Mouse (Mus musculus) lung, embryonic 16.5 days (tissue): Measurements from ENCODE around the gene Ddx5. TPM values are rescaled to one million over a fixed set of nuclear protein-coding genes. Genes with fewer than 3 reads are reported as not detected.

Experiments used
- ATAC-seq: fragments of 200-750 bp; cut with Nextera tagmentation; 2 replicates; pipeline ENCODE4 v1.8.0; 2017; ENCODE audit warnings: low read depth, mild to moderate bottlenecking, moderate library complexity
- H3K27ac ChIP-seq: fragments of 300-500 bp; sonication (generic); 2 replicates; pipeline ENCODE4 v1.5.1; 2014; ENCODE audit warnings: mild to moderate bottlenecking, control low read depth, low read length
- H3K27me3 ChIP-seq: fragments of 300-500 bp; sonication (generic); 2 replicates; pipeline ENCODE4 v1.6.1; 2014; ENCODE audit warnings: low read depth, low read length, mixed read lengths; ENCODE audit not compliant: control insufficient read depth, insufficient read depth
- H3K36me3 ChIP-seq: fragments of 300-500 bp; sonication (generic); 2 replicates; pipeline ENCODE4 v1.6.1; 2014; ENCODE audit warnings: low read length; ENCODE audit not compliant: control insufficient read depth, insufficient read depth
- H3K4me1 ChIP-seq: fragments of 300-500 bp; sonication (generic); replicated peaks from 2 replicates; pipeline ENCODE4 v1.6.1; 2014; ENCODE audit warnings: low read length, mixed read lengths; ENCODE audit not compliant: control insufficient read depth, insufficient read depth
- H3K4me2 ChIP-seq: fragments of 300-500 bp; sonication (generic); 2 replicates; pipeline ENCODE4 v1.6.1; 2014; ENCODE audit warnings: low read depth, low read length, control low read depth
- H3K4me3 ChIP-seq: fragments of 300-500 bp; sonication (generic); 2 replicates; pipeline ENCODE4 v1.5.1; 2014; ENCODE audit warnings: mild to moderate bottlenecking, low read length, control low read depth
- H3K9ac ChIP-seq: fragments of 300-500 bp; sonication (generic); 2 replicates; pipeline ENCODE4 v1.6.1; 2014; ENCODE audit warnings: low read length, control low read depth
- H3K9me3 ChIP-seq: fragments of 300-500 bp; sonication (generic); 2 replicates; pipeline ENCODE4 v1.6.1; 2016; ENCODE audit warnings: low read length; ENCODE audit not compliant: control insufficient read depth
- WGBS: fragments of 180-500 bp; shearing (Covaris S2); extraction: QIAGEN DNeasy Blood & Tissue Kit; methylation state at CpG from one replicate; pipeline ENCODE4 v1.1.7; 2014; 5-methylcytosine and 5-hydroxymethylcytosine counted together
- polyA plus RNA-seq: library from polyadenylated mRNA; unstranded; fragments of >200 nt; fragmentation: Nextera tagmentation; extraction: Ambion mirVana; gene quantifications from 2 replicates; pipeline ENCODE4 v1.2.1, GENCODE M21; 2015

Ddx5 gene
- polyA plus RNA-seq, 1 experiment from 2014 or later, result 352 TPM

- H3K36me3 ChIP-seq, result peaks cover 28% of the 10 kb centered on the region
Measured at GRCm38 (mm10) chr11:106819595-106819994, 30.6 kb upstream of the Ddx5 start.

GRCm38 (mm10) chr11:106818341-106818740, 29.4 kb upstream of the Ddx5 start:
- 26% methylated on average over 9 of the region's 9 CpGs for WGBS
- H3K36me3 ChIP-seq, result peaks cover 38% of the 10 kb centered on the region

More at GRCm38 (mm10) chr11:106819595-106819994, 30.6 kb upstream of the Ddx5 start:
- peaks cover 6% of the 10 kb centered on the region; the same call in 1 of the 2 replicates for H3K4me1 ChIP-seq
- H3K27ac ChIP-seq, result no peak overlapping the region
- H3K9me3 ChIP-seq, result no peaks in the 10 kb centered on the region
- H3K27me3 ChIP-seq, result no peaks in the 10 kb centered on the region
- ATAC-seq, result no peak
- no peak overlapping the region for H3K4me3 ChIP-seq
- no peak overlapping the region for H3K4me2 ChIP-seq
- WGBS, result 87% methylated on average over 9 of the region's 9 CpGs
- H3K9ac ChIP-seq, result no peak overlapping the region

GRCm38 (mm10) chr11:106817808-106818207, 28.8 kb upstream of the Ddx5 start:
- Histone ChIP-seq H3K27ac (no peak overlapping the region), H3K9me3 (no peaks in the 10 kb centered on the region), H3K4me2 (no peak overlapping the region), H3K36me3 (peaks cover 41% of the 10 kb centered on the region), H3K4me3 (no peak overlapping the region), H3K4me1 (peaks cover 6% of the 10 kb centered on the region; the same call in 1 of the 2 replicates), H3K27me3 (no peaks in the 10 kb centered on the region), H3K9ac (no peak overlapping the region)
- 74% methylated on average over 6 of the region's 6 CpGs for WGBS
- no peak for ATAC-seq

More at GRCm38 (mm10) chr11:106818341-106818740, 29.4 kb upstream of the Ddx5 start:
- Histone ChIP-seq H3K4me3 (no peak overlapping the region), H3K27me3 (no peaks in the 10 kb centered on the region), H3K9me3 (no peaks in the 10 kb centered on the region), H3K27ac (no peak overlapping the region), H3K4me2 (no peak overlapping the region), H3K9ac (no peak overlapping the region), H3K4me1 (peaks cover 6% of the 10 kb centered on the region; the same call in 1 of the 2 replicates)
- ATAC-seq, result no peak

GRCm38 (mm10) chr11:106817156-106817555, 28.2 kb upstream of the Ddx5 start:
- no peak for ATAC-seq
- Histone ChIP-seq H3K4me1 (peaks cover 6% of the 10 kb centered on the region; the same call in 1 of the 2 replicates), H3K36me3 (peaks cover 41% of the 10 kb centered on the region), H3K4me2 (no peak overlapping the region), H3K9me3 (no peaks in the 10 kb centered on the region), H3K4me3 (no peak overlapping the region), H3K27ac (no peak overlapping the region), H3K9ac (no peak overlapping the region), H3K27me3 (no peaks in the 10 kb centered on the region)
- WGBS, result 85% methylated on average over 3 of the region's 3 CpGs

GRCm38 (mm10) chr11:106816316-106816715, 27.3 kb upstream of the Ddx5 start:
- Histone ChIP-seq H3K4me1 (peaks cover 4% of the 10 kb centered on the region; the same call in 1 of the 2 replicates), H3K9me3 (no peaks in the 10 kb centered on the region), H3K4me3 (no peak overlapping the region), H3K27ac (no peak overlapping the region), H3K36me3 (peaks cover 41% of the 10 kb centered on the region), H3K4me2 (no peak overlapping the region), H3K9ac (no peak overlapping the region), H3K27me3 (no peaks in the 10 kb centered on the region)
- 58% methylated on average over 7 of the region's 7 CpGs for WGBS
- ATAC-seq, result peak; percentile 38; the same call in 1 of the 2 replicates

GRCm38 (mm10) chr11:106815761-106816160, 26.8 kb upstream of the Ddx5 start:
- Histone ChIP-seq H3K9me3 (no peaks in the 10 kb centered on the region), H3K36me3 (peaks cover 46% of the 10 kb centered on the region), H3K4me1 (0 out of 2 replicates have a peak, but pooled peaks cover 2% of the 10 kb centered on the region), H3K4me2 (no peak overlapping the region), H3K9ac (no peak overlapping the region), H3K4me3 (no peak overlapping the region), H3K27ac (no peak overlapping the region), H3K27me3 (no peaks in the 10 kb centered on the region)
- 60% methylated on average over 2 of the region's 2 CpGs for WGBS
- ATAC-seq, result no peak

- no peak overlapping the region for H3K27ac ChIP-seq
- no peaks in the 10 kb centered on the region for H3K27me3 ChIP-seq
- ATAC-seq, result no peak
- H3K9me3 ChIP-seq, result no peaks in the 10 kb centered on the region
- 100% methylated on average over 2 of the region's 2 CpGs for WGBS
- H3K36me3 ChIP-seq, result peaks cover 45% of the 10 kb centered on the region
- H3K9ac ChIP-seq, result no peak overlapping the region
- no peak overlapping the region for H3K4me3 ChIP-seq
- 0 out of 2 replicates have a peak, but pooled peaks cover 2% of the 10 kb centered on the region for H3K4me1 ChIP-seq
- H3K4me2 ChIP-seq, result no peak overlapping the region
Measured at GRCm38 (mm10) chr11:106815331-106815730, 26.3 kb upstream of the Ddx5 start.

- Histone ChIP-seq H3K4me2 (no peak overlapping the region), H3K4me3 (no peak overlapping the region), H3K9ac (no peak overlapping the region), H3K27ac (no peak overlapping the region), H3K27me3 (no peaks in the 10 kb centered on the region), H3K4me1 (0 out of 2 replicates have a peak, but pooled peaks cover 2% of the 10 kb centered on the region), H3K36me3 (peaks cover 44% of the 10 kb centered on the region), H3K9me3 (no peaks in the 10 kb centered on the region)
- 66% methylated on average over 14 of the region's 14 CpGs for WGBS
- ATAC-seq, result no peak
Measured at GRCm38 (mm10) chr11:106814601-106815320, 25.8 kb upstream of the Ddx5 start.

GRCm38 (mm10) chr11:106812410-106813136, 23.6 kb upstream of the Ddx5 start:
- no peaks in the 10 kb centered on the region for H3K27me3 ChIP-seq
- H3K4me1 ChIP-seq, result no peaks in the 10 kb centered on the region
- peaks cover 39% of the 10 kb centered on the region for H3K36me3 ChIP-seq
- H3K9me3 ChIP-seq, result no peaks in the 10 kb centered on the region
- no peak overlapping the region for H3K9ac ChIP-seq
- H3K4me2 ChIP-seq, result no peak overlapping the region
- ATAC-seq, result no peak
- H3K27ac ChIP-seq, result no peak overlapping the region
- WGBS, result 86% methylated on average over 7 of the region's 7 CpGs
- no peak overlapping the region for H3K4me3 ChIP-seq
